Comparison of ENCODE assay signal across 8 mouse cellular contexts in genomic region chr12:73998128-73998456, GRCm38 (mm10). TPM values are rescaled to one million over a fixed set of nuclear protein-coding genes. Genes with fewer than 3 reads are reported as not detected.
DNase-seq lines count a peak whose midpoint lies in the region; ATAC-seq and TF ChIP-seq lines count a peak whose summit lies in the region.

No protein-coding gene starts in this region.

- H3K4me3 ChIP-seq in liver, embryonic 11.5 days (ENCODE audit: low read depth, low read length) = peak overlapping the region; percentile 50
- peak overlapping the region; percentile 65 for H3K4me3 ChIP-seq in embryonic facial prominence, embryonic 13.5 days
- peak overlapping the region; percentile 59 for H3K4me3 ChIP-seq in hindbrain, embryonic 16.5 days (ENCODE audit: low read length)
- peak overlapping the region; percentile 64 for H3K4me3 ChIP-seq in midbrain, postnatal 0 days (ENCODE audit: low read depth, low read length)

- no peak for DNase-seq in liver, embryonic 11.5 days (ENCODE audit: low spot score)
- no peak for DNase-seq in liver
- peak; percentile 12 for DNase-seq in midbrain, postnatal 0 days (ENCODE audit: low spot score)
- DNase-seq in layer of hippocampus, postnatal 10 days (ENCODE audit: low spot score in 2 of 2) = no peak
- no peak for DNase-seq in kidney, adult 9 months

- no peaks in the 10 kb centered on the region for H3K36me3 ChIP-seq in liver, embryonic 11.5 days (ENCODE audit: control insufficient read depth, insufficient read depth, low read length)
- no peaks in the 10 kb centered on the region for H3K36me3 ChIP-seq in embryonic facial prominence, embryonic 13.5 days
- no peaks in the 10 kb centered on the region for H3K36me3 ChIP-seq in hindbrain, embryonic 16.5 days (ENCODE audit: control insufficient read depth, insufficient read depth, low read length)
- no peaks in the 10 kb centered on the region for H3K36me3 ChIP-seq in midbrain, postnatal 0 days (ENCODE audit: insufficient read depth, low read length)

- ATAC-seq in liver, embryonic 11.5 days (replicated peaks; ENCODE audit: low FRiP score) = no peak
- no peak for ATAC-seq in embryonic facial prominence, embryonic 13.5 days (ENCODE audit: insufficient number of reproducible peaks, insufficient read depth, low FRiP score, low TSS enrichment, low read depth)
- peak; percentile 46 for ATAC-seq in hindbrain, embryonic 16.5 days
- ATAC-seq in midbrain, postnatal 0 days (ENCODE audit: low FRiP score) = peak; percentile 52; the same call in 1 of the 2 replicates
- ATAC-seq in megakaryocyte-erythroid progenitor cell, adult 5-6 weeks (replicated peaks; ENCODE audit: low FRiP score, low TSS enrichment, poor library complexity, severe bottlenecking) = no peak

- no peaks in the 10 kb centered on the region for H3K4me1 ChIP-seq in liver, embryonic 11.5 days (replicated peaks; ENCODE audit: control insufficient read depth, insufficient read depth, low read length)
- H3K4me1 ChIP-seq in embryonic facial prominence, embryonic 13.5 days = peaks cover 16% of the 10 kb centered on the region
- peaks cover 4% of the 10 kb centered on the region for H3K4me1 ChIP-seq in hindbrain, embryonic 16.5 days (ENCODE audit: control insufficient read depth, insufficient read depth, low read depth, low read length)
- H3K4me1 ChIP-seq in midbrain, postnatal 0 days (ENCODE audit: insufficient read depth, low read length) = peaks cover 7% of the 10 kb centered on the region; the same call in 1 of the 2 replicates

- H3K9me3 ChIP-seq in liver, embryonic 11.5 days (ENCODE audit: control insufficient read depth, low read length) = no peaks in the 10 kb centered on the region
- no peaks in the 10 kb centered on the region for H3K9me3 ChIP-seq in embryonic facial prominence, embryonic 13.5 days
- H3K9me3 ChIP-seq in hindbrain, embryonic 16.5 days (ENCODE audit: control insufficient read depth, low read length) = no peaks in the 10 kb centered on the region
- H3K9me3 ChIP-seq in midbrain, postnatal 0 days (ENCODE audit: low read length) = no peaks in the 10 kb centered on the region

- peak; percentile 0; the same call in 1 of the 2 replicates for TF ChIP-seq CTCF in midbrain, postnatal 0 days (IDR thresholded peaks at IDR 0.05)

- H3K27me3 ChIP-seq in liver, embryonic 11.5 days (replicated peaks; ENCODE audit: control insufficient read depth, insufficient read depth, low read length) = peaks cover 38% of the 10 kb centered on the region
- H3K27me3 ChIP-seq in embryonic facial prominence, embryonic 13.5 days = peaks cover 19% of the 10 kb centered on the region
- no peaks in the 10 kb centered on the region for H3K27me3 ChIP-seq in hindbrain, embryonic 16.5 days (replicated peaks; ENCODE audit: control insufficient read depth, insufficient read depth, low read length)
- H3K27me3 ChIP-seq in midbrain, postnatal 0 days (ENCODE audit: insufficient read depth, low read length) = no peaks in the 10 kb centered on the region

- H3K27ac ChIP-seq in liver, embryonic 11.5 days (ENCODE audit: low read depth, low read length) = no peak overlapping the region
- no peak overlapping the region for H3K27ac ChIP-seq in embryonic facial prominence, embryonic 13.5 days
- H3K27ac ChIP-seq in hindbrain, embryonic 16.5 days (ENCODE audit: low read depth, low read length) = peak overlapping the region; percentile 79
- H3K27ac ChIP-seq in midbrain, postnatal 0 days (ENCODE audit: low read depth, low read length) = peak overlapping the region; percentile 85

- 35% methylated on average over 5 of the region's 5 CpGs for WGBS in liver, embryonic 11.5 days
- 29% methylated on average over 5 of the region's 5 CpGs for WGBS in embryonic facial prominence, embryonic 13.5 days
- 24% methylated on average over 5 of the region's 5 CpGs for WGBS in hindbrain, embryonic 16.5 days
- WGBS in midbrain, postnatal 0 days = 29% methylated on average over 5 of the region's 5 CpGs

- no peak overlapping the region for H3K9ac ChIP-seq in liver, embryonic 11.5 days (ENCODE audit: low read depth, low read length)
- H3K9ac ChIP-seq in embryonic facial prominence, embryonic 13.5 days = peak overlapping the region; percentile 82
- H3K9ac ChIP-seq in hindbrain, embryonic 16.5 days (ENCODE audit: low read depth, low read length) = peak overlapping the region; percentile 79
- H3K9ac ChIP-seq in midbrain, postnatal 0 days (replicated peaks; ENCODE audit: low read length, poor library complexity, severe bottlenecking) = peak overlapping the region; percentile 84

- H3K4me2 ChIP-seq in liver, embryonic 11.5 days = peak overlapping the region; percentile 80
- peak overlapping the region; percentile 84 for H3K4me2 ChIP-seq in embryonic facial prominence, embryonic 13.5 days
- peak overlapping the region; percentile 65 for H3K4me2 ChIP-seq in hindbrain, embryonic 16.5 days (ENCODE audit: low read length)
- H3K4me2 ChIP-seq in midbrain, postnatal 0 days (ENCODE audit: low read depth, low read length, poor library complexity, severe bottlenecking) = peak overlapping the region; percentile 74

RNA-seq across cellular contexts. Expression of gene Syt16, which starts 0.6 kb away (rescaled TPM):
- 0.27 and 0.53 TPM in 2 replicates for polyA plus RNA-seq in liver, embryonic 11.5 days (2014; fragmentation: Nextera tagmentation; extraction: Ambion mirVana)
- 9.7 and 10.1 TPM in 2 replicates for polyA plus RNA-seq in embryonic facial prominence, embryonic 13.5 days (2015; fragmentation: Nextera tagmentation; extraction: Ambion mirVana)
- 76.1 and 81.6 TPM in 2 replicates for polyA plus RNA-seq in hindbrain, embryonic 16.5 days (2015; fragmentation: Nextera tagmentation; extraction: Ambion mirVana)
- 77.3 and 94.8 TPM in 2 replicates for total RNA-seq in midbrain, postnatal 0 days (2014; rRNA removed)
- polyA plus RNA-seq in midbrain, postnatal 0 days (2015; fragmentation: Nextera tagmentation; extraction: Ambion mirVana) = 91.6 and 95.2 TPM in 2 replicates
- total RNA-seq in megakaryocyte-erythroid progenitor cell, adult 5-6 weeks (2014; fragmentation: Nextera tagmentation) = not detected in 2 replicates
- not detected in 2 replicates for total RNA-seq in megakaryocyte-erythroid progenitor cell, adult 5-6 weeks (2017)
- total RNA-seq in layer of hippocampus, postnatal 10 days (2021) = 10 to 100 TPM; 74.6 to 78.0 TPM

RNA-seq across cellular contexts. Expression of gene Snapc1, which starts 33.8 kb away (rescaled TPM):
- polyA plus RNA-seq in liver, embryonic 11.5 days (2014; fragmentation: Nextera tagmentation; extraction: Ambion mirVana) = 13.6 and 15.1 TPM in 2 replicates
- polyA plus RNA-seq in embryonic facial prominence, embryonic 13.5 days (2015; fragmentation: Nextera tagmentation; extraction: Ambion mirVana) = 23.0 and 23.5 TPM in 2 replicates
- 36.7 and 38.2 TPM in 2 replicates for polyA plus RNA-seq in hindbrain, embryonic 16.5 days (2015; fragmentation: Nextera tagmentation; extraction: Ambion mirVana)
- 13.4 and 22.0 TPM in 2 replicates for total RNA-seq in midbrain, postnatal 0 days (2014; rRNA removed)
- 21.7 and 23.4 TPM in 2 replicates for polyA plus RNA-seq in midbrain, postnatal 0 days (2015; fragmentation: Nextera tagmentation; extraction: Ambion mirVana)
- total RNA-seq in megakaryocyte-erythroid progenitor cell, adult 5-6 weeks (2014; fragmentation: Nextera tagmentation) = 4.2 and 9.7 TPM in 2 replicates
- 19.1 and 39.5 TPM in 2 replicates for total RNA-seq in megakaryocyte-erythroid progenitor cell, adult 5-6 weeks (2017)
- 10 to 100 TPM; 27.4 to 34.5 TPM for total RNA-seq in layer of hippocampus, postnatal 10 days (2021)

Comparison
In these comparisons a context has a peak if more than half of its experiments do, and no peak if none do; other contexts are left out.
1. ATAC-seq: peak in hindbrain, embryonic 16.5 days (single experiment) and midbrain, postnatal 0 days (single experiment); none in liver, embryonic 11.5 days (single experiment), embryonic facial prominence, embryonic 13.5 days (single experiment) and megakaryocyte-erythroid progenitor cell, adult 5-6 weeks (single experiment).
2. H3K27ac ChIP-seq: peak in hindbrain, embryonic 16.5 days (single experiment) and midbrain, postnatal 0 days (single experiment); none in liver, embryonic 11.5 days (single experiment) and embryonic facial prominence, embryonic 13.5 days (single experiment).
3. Peak in every context shown above with its lines, with median percentiles within 50 percentile points of each other: H3K4me2 ChIP-seq and H3K4me3 ChIP-seq.